Mouse (Mus musculus): Measurements from ENCODE around the gene Knstrn.

DNA sequence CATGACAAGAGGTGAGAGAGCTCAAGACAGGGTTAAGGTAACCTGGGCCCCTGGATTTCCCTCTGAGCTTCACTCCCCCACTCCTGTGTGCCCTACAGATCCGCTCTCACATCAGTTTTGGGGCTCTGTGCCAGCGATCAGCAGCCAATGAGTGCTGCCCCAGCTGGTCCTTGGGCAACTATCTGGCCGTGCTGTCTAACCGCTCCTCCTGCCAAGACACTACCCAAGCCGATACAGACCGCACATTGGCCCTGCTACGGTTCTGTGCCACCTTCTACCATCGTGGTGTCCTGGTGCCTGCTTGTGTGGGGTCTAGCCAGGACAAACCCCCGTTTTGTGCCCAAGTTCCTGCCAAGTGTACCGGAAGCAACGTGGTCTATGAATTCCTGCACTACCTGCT, 24.3 kb upstream of the Knstrn start:
- TF ChIP-seq CTCF (IDR thresholded peaks at IDR 0.05; ENCODE audit: control insufficient read depth, insufficient read depth, insufficient replicate concordance, low read depth, low read length): no peak
- no peak for TF ChIP-seq POLR2A (IDR thresholded peaks at IDR 0.05; ENCODE audit: control insufficient read depth, low read depth, low read length)
